In the genomic region with DNA sequence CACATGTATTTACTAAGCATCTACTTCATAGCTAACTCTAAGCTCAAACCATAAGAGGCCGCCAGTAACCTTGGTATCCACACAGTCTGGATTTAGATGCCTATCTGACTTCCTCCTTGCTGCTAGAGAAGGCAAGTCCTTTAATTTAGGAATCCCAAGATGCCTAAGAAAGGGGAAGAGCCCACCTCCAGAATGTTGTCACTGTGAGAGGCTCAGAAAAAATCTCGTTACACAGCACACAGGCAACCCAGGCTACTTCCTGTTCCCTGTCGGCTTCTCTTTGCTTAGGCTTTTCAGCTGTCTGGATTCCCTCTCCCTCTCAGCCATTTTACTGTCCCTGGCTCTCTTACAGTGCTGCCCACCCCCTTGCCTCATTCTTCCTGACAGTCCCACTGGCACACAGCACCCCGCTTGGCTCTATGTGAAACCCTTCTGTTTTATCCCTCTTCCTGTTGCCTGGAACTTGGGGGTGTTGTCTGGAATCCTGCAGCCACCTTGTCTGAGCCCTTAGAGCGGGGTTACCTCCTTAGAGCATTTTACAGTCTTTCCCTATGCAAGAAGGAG, we compare ENCODE assay signal across 14 mouse cellular contexts. TPM values are rescaled to one million over a fixed set of nuclear protein-coding genes. Genes with fewer than 3 reads are reported as not detected.
DNase-seq lines count a peak whose midpoint lies in the region; ATAC-seq and TF ChIP-seq lines count a peak whose summit lies in the region.
"Had no signal": no experiment of that assay in that cellular context is flagged by ENCODE, and none has a peak within 500 bp of the region (broad histone marks: within the 10 kb centered on the region; RNA-seq: fewer than 3 reads in every experiment).

No protein-coding gene starts in this region.

- peak overlapping the region; percentile 59; the same call in 1 of the 2 replicates for H3K9ac ChIP-seq in forebrain, embryonic 12.5 days
- H3K9ac ChIP-seq in hindbrain, embryonic 14.5 days, result 0 out of 2 replicates have a peak overlapping the region, but pooled peaks have one; percentile 67
- H3K9ac ChIP-seq in intestine, embryonic 16.5 days (ENCODE audit: low read depth, low read length), result no peak overlapping the region
- H3K9ac ChIP-seq: heart, embryonic 15.5 days; limb, embryonic 15.5 days had no signal

- peak overlapping the region; percentile 86 for H3K4me2 ChIP-seq in forebrain, embryonic 12.5 days
- H3K4me2 ChIP-seq in hindbrain, embryonic 14.5 days (replicated peaks), result peak overlapping the region; percentile 67
- peak overlapping the region; percentile 75 for H3K4me2 ChIP-seq in myocyte (ENCODE audit: low read depth)
- H3K4me2 ChIP-seq in intestine, embryonic 16.5 days (ENCODE audit: low read depth, low read length), result no peak overlapping the region

- peak; percentile 51 to 59 for DNase-seq in layer of hippocampus, postnatal 14 days (ENCODE audit: low spot score in 2 of 2)
- DNase-seq in layer of hippocampus, adult 8-10 months (ENCODE audit: low spot score in 2 of 2), result no peak
- DNase-seq in hindbrain, embryonic 14.5 days (ENCODE audit: low spot score), result no peak
- no peak for DNase-seq in adrenal gland, adult 18-20 months (ENCODE audit: low spot score in 2 of 2)
- no peak for DNase-seq in thymus, adult 18-20 months
- DNase-seq: kidney, adult 11 months; lung, postnatal 10 days had no signal

- H3K79me2 ChIP-seq in myocyte (ENCODE audit: control insufficient read depth, insufficient read depth), result no peaks in the 10 kb centered on the region

- H3K9me3 ChIP-seq in forebrain, embryonic 12.5 days, result no peaks in the 10 kb centered on the region
- no peaks in the 10 kb centered on the region for H3K9me3 ChIP-seq in hindbrain, embryonic 14.5 days (ENCODE audit: control insufficient read depth, low read length)
- no peaks in the 10 kb centered on the region for H3K9me3 ChIP-seq in intestine, embryonic 16.5 days (ENCODE audit: control insufficient read depth, low read length)
- H3K9me3 ChIP-seq: embryonic facial prominence, embryonic 13.5 days; heart, embryonic 15.5 days; limb, embryonic 15.5 days had no signal

- H3K27ac ChIP-seq in forebrain, embryonic 12.5 days, result no peak overlapping the region
- no peak overlapping the region for H3K27ac ChIP-seq in hindbrain, embryonic 14.5 days
- H3K27ac ChIP-seq in intestine, embryonic 16.5 days (ENCODE audit: low read length), result no peak overlapping the region
- H3K27ac ChIP-seq: embryonic facial prominence, embryonic 13.5 days; heart, embryonic 15.5 days; limb, embryonic 15.5 days had no signal

- peak overlapping the region; percentile 50 for H3K4me3 ChIP-seq in forebrain, embryonic 12.5 days (replicated peaks)
- H3K4me3 ChIP-seq in hindbrain, embryonic 14.5 days (replicated peaks; ENCODE audit: low read length), result 0 out of 2 replicates have a peak overlapping the region, but pooled peaks have one; percentile 42
- peak overlapping the region; percentile 9 for H3K4me3 ChIP-seq in myocyte
- no peak overlapping the region for H3K4me3 ChIP-seq in intestine, embryonic 16.5 days (ENCODE audit: low read length)

- H3ac ChIP-seq in myocyte (ENCODE audit: control insufficient read depth, insufficient read length), result no peak overlapping the region

- TF ChIP-seq POLR2A in myocyte (IDR thresholded peaks at IDR 0.05; ENCODE audit: insufficient read length, low read depth), result no peak

- peaks cover 83% of the 10 kb centered on the region for H3K4me1 ChIP-seq in forebrain, embryonic 12.5 days
- H3K4me1 ChIP-seq in hindbrain, embryonic 14.5 days (replicated peaks; ENCODE audit: control insufficient read depth, insufficient read depth, low read length), result peaks cover 43% of the 10 kb centered on the region
- peaks cover 16% of the 10 kb centered on the region for H3K4me1 ChIP-seq in intestine, embryonic 16.5 days (ENCODE audit: control insufficient read depth, insufficient read depth, low read length)

- H3K36me3 ChIP-seq in forebrain, embryonic 12.5 days (replicated peaks), result no peaks in the 10 kb centered on the region
- H3K36me3 ChIP-seq in hindbrain, embryonic 14.5 days (replicated peaks; ENCODE audit: control insufficient read depth, insufficient read depth), result no peaks in the 10 kb centered on the region
- H3K36me3 ChIP-seq in myocyte (ENCODE audit: control insufficient read depth, insufficient read depth), result no peaks in the 10 kb centered on the region
- H3K36me3 ChIP-seq in intestine, embryonic 16.5 days (ENCODE audit: control insufficient read depth, insufficient read depth, low read length), result no peaks in the 10 kb centered on the region
- H3K36me3 ChIP-seq: embryonic facial prominence, embryonic 13.5 days; heart, embryonic 15.5 days; limb, embryonic 15.5 days had no signal

- no peak for ATAC-seq in forebrain, embryonic 12.5 days (ENCODE audit: low FRiP score)
- ATAC-seq in hindbrain, embryonic 14.5 days (ENCODE audit: low FRiP score), result no peak
- no peak for ATAC-seq in intestine, embryonic 16.5 days

- 55% methylated on average over 5 of the region's 5 CpGs for WGBS in forebrain, embryonic 12.5 days
- 54% methylated on average over 5 of the region's 5 CpGs for whole genome bisulfite sequencing in hindbrain, embryonic 14.5 days
- 59% methylated on average over 5 of the region's 5 CpGs for WGBS in intestine, embryonic 16.5 days

- H3K27me3 ChIP-seq in forebrain, embryonic 12.5 days, result peaks cover 61% of the 10 kb centered on the region
- H3K27me3 ChIP-seq in hindbrain, embryonic 14.5 days (ENCODE audit: control insufficient read depth, insufficient read depth, low read length), result peaks cover 20% of the 10 kb centered on the region
- no peaks in the 10 kb centered on the region for H3K27me3 ChIP-seq in myocyte (ENCODE audit: control insufficient read depth, insufficient read depth, insufficient read length)
- H3K27me3 ChIP-seq in intestine, embryonic 16.5 days (replicated peaks; ENCODE audit: control insufficient read depth, insufficient read depth, low read length), result peaks cover 52% of the 10 kb centered on the region

TF ChIP-seq in myocyte, 11 proteins besides CTCF, POLR2A, EP300 and RAD21:
- TF ChIP-seq MAX (IDR thresholded peaks at IDR 0.05; ENCODE audit: low read depth) (no peak), TCF3 (IDR thresholded peaks at IDR 0.05; ENCODE audit: insufficient read length, low read depth) (no peak), E2F4 (IDR thresholded peaks at IDR 0.05; ENCODE audit: insufficient read depth) (no peak), REST (IDR thresholded peaks at IDR 0.05; ENCODE audit: insufficient read depth, insufficient read length) (no peak), MYOG (IDR thresholded peaks at IDR 0.05; ENCODE audit: control insufficient read depth in 1 of 3, insufficient read depth in 1 of 3, insufficient read length in 2 of 3, low read depth in 2 of 3) (no peak), POLR2AphosphoS2 (IDR thresholded peaks at IDR 0.05; ENCODE audit: insufficient read length, low read depth) (no peak)

RNA-seq across cellular contexts. Expression of a gene that starts 2.7 kb away (rescaled TPM):
- 10 to 100 TPM; 31.5 to 34.9 TPM for total RNA-seq in layer of hippocampus, postnatal 14 days (2021)
- 10 to 100 TPM; 15.3 to 19.6 (median 17.4) TPM for total RNA-seq in layer of hippocampus, adult 8-10 months (2022)
- polyA plus RNA-seq in forebrain, embryonic 12.5 days (2016; fragmentation: Nextera tagmentation; extraction: Ambion mirVana), result 41.6 and 44.8 TPM in 2 replicates
- 20.0 and 22.1 TPM in 2 replicates for polyA plus RNA-seq in hindbrain, embryonic 14.5 days (2014; fragmentation: Nextera tagmentation; extraction: Ambion mirVana)
- polyA plus RNA-seq in myocyte (2012; fragmentation: generic; extraction: Trizol), result 34.0 TPM
- total RNA-seq in adrenal gland, adult 18-20 months (2021), result not detected
- 0.71 and 0.87 TPM in 2 replicates for polyA plus RNA-seq in intestine, embryonic 16.5 days (2015; fragmentation: Nextera tagmentation; extraction: Ambion mirVana)
- total RNA-seq: neutrophil, adult 5-6 weeks had no signal

RNA-seq across cellular contexts. Expression of a gene that starts 5.7 kb away (rescaled TPM):
- not detected for total RNA-seq in layer of hippocampus, postnatal 14 days (2021)
- not detected for total RNA-seq in layer of hippocampus, adult 8-10 months (2022)
- polyA plus RNA-seq in forebrain, embryonic 12.5 days (2016; fragmentation: Nextera tagmentation; extraction: Ambion mirVana), result not detected in 2 replicates
- not detected in 2 replicates for polyA plus RNA-seq in hindbrain, embryonic 14.5 days (2014; fragmentation: Nextera tagmentation; extraction: Ambion mirVana)
- polyA plus RNA-seq in myocyte (2012; fragmentation: generic; extraction: Trizol), result 0.07 TPM
- total RNA-seq in adrenal gland, adult 18-20 months (2021), result not detected
- polyA plus RNA-seq in intestine, embryonic 16.5 days (2015; fragmentation: Nextera tagmentation; extraction: Ambion mirVana), result 0.20 and 0.43 TPM in 2 replicates
- total RNA-seq: neutrophil, adult 5-6 weeks had no signal
- polyA plus RNA-seq: embryonic facial prominence, embryonic 13.5 days; heart, embryonic 15.5 days; limb, embryonic 15.5 days had no signal

RNA-seq across cellular contexts. Expression of a gene that starts 27.8 kb away (rescaled TPM):
- total RNA-seq in layer of hippocampus, postnatal 14 days (2021), result 10 to 100 TPM; 15.4 to 18.9 TPM
- total RNA-seq in layer of hippocampus, adult 8-10 months (2022), result 1 to 10 TPM; 2.7 to 4.5 (median 3.8) TPM
- polyA plus RNA-seq in forebrain, embryonic 12.5 days (2016; fragmentation: Nextera tagmentation; extraction: Ambion mirVana), result 0.80 and 1.4 TPM in 2 replicates
- 0.99 and 1.4 TPM in 2 replicates for polyA plus RNA-seq in hindbrain, embryonic 14.5 days (2014; fragmentation: Nextera tagmentation; extraction: Ambion mirVana)
- polyA plus RNA-seq in myocyte (2012; fragmentation: generic; extraction: Trizol), result 5.4 TPM
- under 1 TPM; 0.66 to 0.93 TPM for total RNA-seq in adrenal gland, adult 18-20 months (2021)
- polyA plus RNA-seq in intestine, embryonic 16.5 days (2015; fragmentation: Nextera tagmentation; extraction: Ambion mirVana), result 0.15 and 0.51 TPM in 2 replicates

RNA-seq across cellular contexts. Expression of a gene that starts 57.9 kb away (rescaled TPM):
- total RNA-seq in layer of hippocampus, postnatal 14 days (2021), result 1 to 10 TPM; 4.7 to 6.0 TPM
- 1 to 10 TPM; 4.3 to 7.2 (median 4.8) TPM for total RNA-seq in layer of hippocampus, adult 8-10 months (2022)
- 8.4 and 10.8 TPM in 2 replicates for polyA plus RNA-seq in forebrain, embryonic 12.5 days (2016; fragmentation: Nextera tagmentation; extraction: Ambion mirVana)
- 8.5 and 9.9 TPM in 2 replicates for polyA plus RNA-seq in hindbrain, embryonic 14.5 days (2014; fragmentation: Nextera tagmentation; extraction: Ambion mirVana)
- 172 TPM for polyA plus RNA-seq in myocyte (2012; fragmentation: generic; extraction: Trizol)
- 1 to 10 TPM; 2.5 to 4.6 TPM for total RNA-seq in adrenal gland, adult 18-20 months (2021)
- 10.5 and 10.9 TPM in 2 replicates for polyA plus RNA-seq in intestine, embryonic 16.5 days (2015; fragmentation: Nextera tagmentation; extraction: Ambion mirVana)

Comparison
In these comparisons a context has a peak if more than half of its experiments do, and no peak if none do; other contexts are left out.
1. DNase-seq: peak in layer of hippocampus, postnatal 14 days (2 of 2); none in layer of hippocampus, adult 8-10 months (0 of 2), hindbrain, embryonic 14.5 days (single experiment), adrenal gland, adult 18-20 months (0 of 2) and thymus, adult 18-20 months (0 of 2).
2. RNA of a gene that starts 2.7 kb away (polyA plus RNA-seq): 41.6 to 44.8 TPM in forebrain, embryonic 12.5 days, 34.0 TPM in myocyte (single experiment) and 20.0 to 22.1 TPM in hindbrain, embryonic 14.5 days; 0.71 to 0.87 TPM in intestine, embryonic 16.5 days; every median in the first group is over 10 times any median in the second.